Mouse (Mus musculus): ENCODE measurements around the gene Ncoa6. TPM values are rescaled to one million over a fixed set of nuclear protein-coding genes. Genes with fewer than 3 reads are reported as not detected.
A peak's percentile ranks its signal among the peaks of the same experiment; 100 is the strongest.

Gene Ncoa6
- polyA plus RNA-seq, 1 experiment from 2014 or later: 19.2 TPM

DNA sequence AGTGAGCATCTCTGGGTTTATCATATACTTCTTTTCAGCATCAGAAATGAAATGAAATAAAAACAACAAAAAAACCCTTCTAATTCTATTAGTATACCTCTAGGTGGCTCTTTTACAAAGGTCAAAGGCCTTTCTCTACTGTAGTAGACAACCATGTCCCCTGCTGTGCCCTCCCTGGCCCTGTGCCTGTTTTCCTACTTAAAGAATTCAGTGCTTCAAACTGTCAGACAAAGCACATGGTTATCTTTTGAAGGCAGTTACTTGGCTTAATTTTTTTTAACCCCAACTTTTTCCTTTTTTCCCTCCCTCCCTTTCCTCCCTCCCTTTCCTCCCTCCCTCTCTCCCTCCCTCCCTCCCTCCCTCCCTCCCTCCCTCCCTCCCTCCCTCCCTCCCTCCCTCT lies 73.4 kb downstream of the Ncoa6 start:
- Histone ChIP-seq H3K27me3 (ENCODE audit: insufficient read depth, poor library complexity, severe bottlenecking) (no peaks in the 10 kb centered on the region), H3K9me3 (no peaks in the 10 kb centered on the region), H3K4me1 (replicated peaks) (no peaks in the 10 kb centered on the region), H3K27ac (no peak overlapping the region), H3K36me3 (peaks cover 76% of the 10 kb centered on the region), H3K4me3 (no peak overlapping the region)
- no peak for DNase-seq (ENCODE audit: low spot score)

DNA sequence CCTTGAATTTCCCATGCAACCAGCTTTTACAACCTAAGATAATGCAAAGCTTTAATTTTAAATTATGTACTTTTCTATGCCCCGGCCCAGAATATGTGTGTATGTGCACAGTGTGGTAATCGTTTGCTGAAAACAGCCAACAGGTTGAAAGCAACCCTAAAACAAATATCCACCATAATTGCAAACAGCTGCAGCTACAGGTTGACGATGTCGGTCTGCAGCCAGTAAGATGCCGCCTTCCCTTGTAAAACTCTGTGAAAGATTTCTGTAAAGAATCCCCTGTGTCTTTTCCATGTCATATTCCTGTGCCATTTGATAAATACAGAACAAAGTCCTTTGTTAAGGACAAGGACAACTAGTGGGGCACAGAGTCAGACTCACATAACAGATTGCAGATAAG lies 79.1 kb downstream of the Ncoa6 start:
- DNase-seq (ENCODE audit: low spot score): no peak
- 76% methylated on average over 5 of the region's 5 CpGs for WGBS
- Histone ChIP-seq H3K27ac (no peak overlapping the region), H3K4me1 (replicated peaks) (no peaks in the 10 kb centered on the region), H3K4me3 (no peak overlapping the region), H3K9me3 (no peaks in the 10 kb centered on the region), H3K36me3 (peaks cover 72% of the 10 kb centered on the region), H3K27me3 (ENCODE audit: insufficient read depth, poor library complexity, severe bottlenecking) (no peaks in the 10 kb centered on the region)

DNA sequence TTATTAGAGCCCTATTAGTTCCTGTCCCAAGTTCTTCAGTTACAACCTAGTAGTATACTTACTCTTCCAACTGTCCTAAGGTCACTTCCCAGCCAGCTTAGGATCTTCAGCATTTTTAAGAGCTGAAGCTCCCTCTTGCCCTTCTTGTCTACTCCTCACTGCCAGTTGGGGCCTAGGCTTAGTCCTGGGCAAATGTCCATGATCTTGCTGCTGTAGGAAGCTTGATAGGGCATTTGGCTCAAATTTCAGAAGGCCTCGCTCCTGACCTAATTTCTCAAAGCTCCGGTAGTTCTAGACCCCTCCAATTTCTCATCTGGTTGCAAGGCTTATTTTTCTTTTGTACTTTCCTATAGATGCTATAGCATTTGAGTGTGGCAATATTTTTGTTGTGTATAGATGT lies 85.1 kb downstream of the Ncoa6 start:
- Histone ChIP-seq H3K9me3 (no peaks in the 10 kb centered on the region), H3K4me3 (no peak overlapping the region), H3K27me3 (ENCODE audit: insufficient read depth, poor library complexity, severe bottlenecking) (peaks cover 18% of the 10 kb centered on the region; the same call in 1 of the 2 replicates), H3K27ac (no peak overlapping the region), H3K36me3 (peaks cover 74% of the 10 kb centered on the region), H3K4me1 (replicated peaks) (peaks cover 23% of the 10 kb centered on the region)
- no peak for DNase-seq (ENCODE audit: low spot score)
- WGBS: 96% methylated on average over 2 of the region's 2 CpGs

DNA sequence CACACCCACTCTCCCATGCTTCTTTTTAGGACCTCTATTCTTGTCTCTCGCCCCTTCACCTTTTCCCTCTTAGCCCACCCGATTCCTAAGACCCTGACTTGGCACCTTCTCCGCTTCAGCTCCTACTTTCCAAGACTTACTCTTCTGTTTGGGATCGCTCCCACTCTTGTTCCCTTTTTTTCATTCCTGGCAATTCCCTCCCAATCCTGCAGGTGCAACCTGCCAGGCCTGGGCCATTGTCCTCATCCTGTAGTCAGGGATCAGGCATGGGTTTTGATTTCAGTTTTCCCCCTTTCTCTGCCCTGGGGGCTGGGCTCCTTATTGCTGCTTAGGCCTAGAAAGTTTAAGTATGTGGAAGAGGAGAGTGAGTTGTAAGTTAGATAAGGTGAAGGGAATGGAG lies 86.6 kb downstream of the Ncoa6 start:
- Histone ChIP-seq H3K27me3 (ENCODE audit: insufficient read depth, poor library complexity, severe bottlenecking) (peaks cover 21% of the 10 kb centered on the region; the same call in 1 of the 2 replicates), H3K27ac (no peak overlapping the region), H3K9me3 (no peaks in the 10 kb centered on the region), H3K4me1 (replicated peaks) (peaks cover 38% of the 10 kb centered on the region), H3K4me3 (0 out of 2 replicates have a peak overlapping the region, but pooled peaks have one; percentile 18), H3K36me3 (peaks cover 69% of the 10 kb centered on the region)
- WGBS: 61% methylated on average over 4 of the region's 4 CpGs
- DNase-seq (ENCODE audit: low spot score): no peak

DNA sequence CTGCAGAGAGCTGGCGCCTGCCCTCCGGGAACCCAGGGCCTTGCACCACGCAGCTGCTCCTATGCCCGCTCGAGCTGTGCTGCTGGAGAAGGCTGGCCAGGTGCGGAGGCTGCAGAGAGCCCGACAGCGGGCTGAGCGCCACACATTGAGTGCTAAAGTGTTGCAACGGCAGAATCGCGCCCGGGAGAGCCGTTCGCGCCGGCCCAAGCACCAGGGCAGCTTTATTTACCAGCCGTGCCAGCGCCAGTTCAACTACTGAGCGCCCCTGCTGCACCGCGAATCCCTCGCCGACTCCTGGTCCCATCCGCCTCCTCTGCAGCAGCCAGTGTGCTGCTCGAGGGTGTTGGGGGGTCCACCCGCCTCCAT lies 87.2 kb downstream of the Ncoa6 start:
- H3K27ac ChIP-seq: peak overlapping the region; percentile 24
- H3K4me1 ChIP-seq (replicated peaks): peaks cover 38% of the 10 kb centered on the region
- peak; percentile 8 for DNase-seq (ENCODE audit: low spot score)
- peaks cover 65% of the 10 kb centered on the region for H3K36me3 ChIP-seq
- 14% methylated on average over 27 of the region's 27 CpGs for WGBS
- H3K27me3 ChIP-seq (ENCODE audit: insufficient read depth, poor library complexity, severe bottlenecking): peaks cover 21% of the 10 kb centered on the region; the same call in 1 of the 2 replicates
- H3K4me3 ChIP-seq: peak overlapping the region; percentile 18; the same call in 1 of the 2 replicates
- no peaks in the 10 kb centered on the region for H3K9me3 ChIP-seq

DNA sequence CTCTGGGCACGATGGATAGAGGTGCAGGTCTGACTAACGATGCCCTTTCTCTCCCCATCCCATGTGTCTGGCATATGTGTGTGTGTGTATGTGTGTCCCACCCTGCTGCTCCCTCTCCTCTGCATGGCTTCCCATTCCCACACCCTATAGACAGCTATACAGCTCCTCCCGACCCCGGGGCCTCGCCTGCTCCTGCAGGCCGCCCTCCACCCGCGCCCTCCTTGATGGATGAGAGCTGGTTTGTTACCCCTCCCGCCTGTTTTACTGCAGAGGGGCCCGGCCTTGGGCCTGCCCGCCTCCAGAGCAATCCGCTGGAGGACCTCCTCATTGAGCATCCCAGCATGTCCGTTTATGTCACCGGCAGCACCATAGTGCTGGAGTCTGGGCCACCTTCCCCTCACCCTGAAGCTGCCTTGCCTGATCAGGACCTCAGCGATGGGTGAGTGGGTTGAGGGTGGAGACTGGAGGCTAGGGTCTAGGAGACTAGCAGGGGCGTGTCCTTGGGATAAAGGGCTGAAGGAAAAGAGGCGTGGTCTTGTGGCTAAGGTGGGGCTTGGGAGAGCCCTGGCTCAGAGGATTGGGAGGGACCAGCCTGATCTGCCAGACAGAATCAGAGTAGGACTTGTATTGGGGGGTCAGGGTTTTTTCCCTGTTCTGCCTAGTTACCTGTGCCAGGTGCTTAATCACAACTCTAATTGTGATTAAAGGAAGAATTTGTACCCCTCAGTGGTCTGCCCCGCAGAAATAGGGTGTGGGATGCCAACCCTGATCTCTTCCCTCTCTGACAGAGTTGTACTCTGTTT lies 87.8 kb downstream of the Ncoa6 start:
- H3K4me3 ChIP-seq: peak overlapping the region; percentile 18; the same call in 1 of the 2 replicates
- WGBS: 51% methylated on average over 18 of the region's 18 CpGs
- peak overlapping the region; percentile 24; the same call in 1 of the 2 replicates for H3K27ac ChIP-seq
- no peaks in the 10 kb centered on the region for H3K9me3 ChIP-seq
- peaks cover 60% of the 10 kb centered on the region for H3K36me3 ChIP-seq
- H3K27me3 ChIP-seq (ENCODE audit: insufficient read depth, poor library complexity, severe bottlenecking): peaks cover 21% of the 10 kb centered on the region; the same call in 1 of the 2 replicates
- peaks cover 41% of the 10 kb centered on the region for H3K4me1 ChIP-seq (replicated peaks)
- peak; percentile 5 for DNase-seq (ENCODE audit: low spot score)

DNA sequence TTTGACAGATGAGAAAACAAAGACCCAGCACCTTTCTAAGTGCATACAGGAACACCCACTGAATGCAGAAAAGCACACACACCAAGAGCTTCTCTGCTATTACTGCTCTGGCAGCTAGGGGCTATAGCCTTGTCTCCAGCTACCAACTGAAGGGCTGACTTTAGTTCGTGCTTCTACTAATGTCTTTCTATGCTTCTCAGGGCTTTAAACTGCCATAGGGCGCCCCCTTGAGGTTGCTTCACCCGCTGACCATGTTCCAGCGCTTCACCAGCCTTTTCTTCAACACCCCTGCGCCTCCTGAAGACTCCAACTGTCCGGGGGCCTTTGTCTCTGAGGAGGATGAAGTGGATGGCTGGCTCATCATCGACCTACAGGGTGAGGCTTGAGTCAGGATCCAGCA lies 88.6 kb downstream of the Ncoa6 start:
- Histone ChIP-seq H3K27me3 (ENCODE audit: insufficient read depth, poor library complexity, severe bottlenecking) (peaks cover 30% of the 10 kb centered on the region), H3K9me3 (no peaks in the 10 kb centered on the region), H3K4me3 (no peak overlapping the region), H3K36me3 (peaks cover 51% of the 10 kb centered on the region), H3K4me1 (replicated peaks) (peaks cover 49% of the 10 kb centered on the region), H3K27ac (no peak overlapping the region)
- peak; percentile 74 for DNase-seq (ENCODE audit: low spot score)
- WGBS: 29% methylated on average over 7 of the region's 7 CpGs

DNA sequence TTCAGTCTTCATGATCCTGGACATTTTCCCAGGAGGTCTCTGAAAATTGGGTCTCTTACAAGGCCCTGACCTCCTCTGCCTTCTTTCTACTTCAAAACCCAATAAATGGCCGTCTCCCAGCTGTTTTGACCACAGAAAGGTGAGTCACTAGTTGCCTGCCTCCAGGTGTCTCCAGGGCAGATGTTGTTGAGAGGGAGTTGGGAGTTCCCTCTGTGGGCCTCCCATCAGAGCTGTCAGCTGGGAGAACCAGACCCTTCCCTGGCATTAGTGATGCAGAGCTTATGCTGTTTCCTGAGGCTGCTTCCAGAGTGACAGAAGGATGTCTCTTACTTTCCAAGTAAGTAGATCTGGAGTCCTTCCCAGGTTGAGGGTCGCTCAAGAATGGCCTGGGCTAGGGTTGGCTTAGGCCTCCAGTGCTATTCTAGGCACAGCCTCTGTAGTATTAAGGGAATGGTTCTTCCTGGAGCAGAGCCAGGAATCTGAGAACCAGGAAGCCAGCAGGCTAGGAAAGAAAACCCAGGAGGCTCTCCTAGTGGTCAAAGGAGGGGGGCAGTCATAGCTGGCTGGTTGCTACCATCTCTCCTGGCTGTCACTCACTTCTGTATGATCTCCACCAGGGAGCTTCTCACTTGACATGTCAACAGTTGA lies 90.8 kb downstream of the Ncoa6 start:
- no peak for DNase-seq (ENCODE audit: low spot score)
- Histone ChIP-seq H3K27ac (no peak overlapping the region), H3K36me3 (peaks cover 29% of the 10 kb centered on the region), H3K4me1 (replicated peaks) (peaks cover 53% of the 10 kb centered on the region), H3K4me3 (peak overlapping the region; percentile 88), H3K9me3 (no peaks in the 10 kb centered on the region), H3K27me3 (ENCODE audit: insufficient read depth, poor library complexity, severe bottlenecking) (peaks cover 48% of the 10 kb centered on the region)
- 80% methylated on average over 2 of the region's 2 CpGs for WGBS

DNA sequence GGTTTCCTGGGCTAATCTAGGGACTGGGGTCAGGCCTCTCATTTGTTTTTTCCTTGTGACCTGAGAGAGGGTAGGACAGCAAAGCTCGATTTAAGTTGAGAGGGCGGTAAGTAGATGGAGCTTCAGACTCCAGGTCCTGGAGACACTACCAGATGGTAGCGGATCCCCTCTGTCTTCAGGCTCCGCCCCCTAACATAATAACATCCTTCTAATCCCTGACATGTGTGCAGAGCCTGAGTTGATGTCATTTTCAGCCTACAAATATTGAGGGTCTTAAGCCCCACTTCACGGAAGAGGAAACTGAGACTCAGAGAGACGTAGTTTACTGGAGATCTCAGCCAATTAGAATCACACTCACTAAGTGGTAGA lies 91.4 kb downstream of the Ncoa6 start:
- Histone ChIP-seq H3K9me3 (no peaks in the 10 kb centered on the region), H3K27me3 (ENCODE audit: insufficient read depth, poor library complexity, severe bottlenecking) (peaks cover 48% of the 10 kb centered on the region), H3K36me3 (peaks cover 23% of the 10 kb centered on the region), H3K27ac (peak overlapping the region; percentile 99), H3K4me1 (replicated peaks) (peaks cover 53% of the 10 kb centered on the region), H3K4me3 (peak overlapping the region; percentile 88)
- no peak for DNase-seq (ENCODE audit: low spot score)
- 25% methylated on average over 6 of the region's 6 CpGs for WGBS

DNA sequence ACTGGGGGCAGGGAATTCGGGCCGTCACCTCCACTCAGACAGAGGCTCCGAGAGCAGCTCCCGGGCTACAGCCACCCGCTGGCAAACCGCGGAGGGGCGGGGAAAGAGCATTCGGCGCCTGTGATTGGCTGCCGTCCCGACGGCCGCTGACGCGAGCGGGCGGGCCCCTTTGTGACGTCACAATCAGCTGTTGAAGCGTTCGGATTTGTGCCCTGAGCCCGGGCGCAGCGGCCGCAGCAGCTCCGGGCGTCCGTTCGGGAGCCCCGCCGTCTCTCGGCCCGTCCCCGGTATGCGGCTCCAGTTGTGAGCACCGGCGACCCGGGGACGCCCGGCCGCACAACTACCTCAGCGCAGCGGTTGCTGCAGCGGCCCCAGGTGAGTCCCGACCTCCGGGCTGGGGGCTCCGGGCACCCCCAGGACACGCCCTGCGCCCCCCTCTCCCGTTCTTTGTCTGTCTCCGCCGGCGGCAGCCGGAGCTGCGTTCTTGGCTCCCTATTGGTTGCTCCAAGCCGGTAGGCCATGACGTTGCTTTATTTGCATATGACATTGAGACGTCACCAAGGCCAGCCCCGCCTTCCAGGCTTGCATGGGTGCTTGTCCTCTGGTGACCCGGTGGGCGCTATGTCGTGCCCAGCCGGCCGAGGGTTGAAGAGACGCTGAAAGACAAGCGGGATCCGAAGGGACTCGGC lies 91.9 kb downstream of the Ncoa6 start:
- Histone ChIP-seq H3K4me1 (replicated peaks) (peaks cover 48% of the 10 kb centered on the region), H3K27me3 (ENCODE audit: insufficient read depth, poor library complexity, severe bottlenecking) (peaks cover 43% of the 10 kb centered on the region), H3K36me3 (peaks cover 18% of the 10 kb centered on the region), H3K27ac (peak overlapping the region; percentile 99), H3K4me3 (peak overlapping the region; percentile 88), H3K9me3 (no peaks in the 10 kb centered on the region)
- WGBS: under 1% methylated on average over 68 of the region's 68 CpGs
- DNase-seq (ENCODE audit: low spot score): peak; percentile 97

DNA sequence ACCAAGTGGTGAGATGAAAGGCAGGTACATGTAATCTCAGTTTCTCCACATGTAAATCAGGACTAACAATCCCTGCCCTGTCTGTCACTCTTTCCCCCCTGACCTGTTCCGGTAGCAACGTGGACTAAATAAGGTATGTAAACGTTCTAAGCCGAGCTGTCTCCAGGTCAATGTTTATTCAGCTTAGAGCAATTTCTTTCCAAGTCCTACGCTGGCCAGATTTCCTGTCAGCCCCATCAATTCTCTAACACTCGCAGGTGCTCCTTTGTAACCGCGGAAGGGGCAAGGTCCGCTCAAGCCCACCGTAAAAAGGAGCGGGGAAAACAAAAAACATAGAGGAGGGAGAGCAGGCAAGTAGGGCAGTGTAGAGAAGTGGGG lies 92.6 kb downstream of the Ncoa6 start:
- no peaks in the 10 kb centered on the region for H3K9me3 ChIP-seq
- WGBS: 3% methylated on average over 11 of the region's 11 CpGs
- peaks cover 36% of the 10 kb centered on the region for H3K27me3 ChIP-seq (ENCODE audit: insufficient read depth, poor library complexity, severe bottlenecking)
- H3K27ac ChIP-seq: peak overlapping the region; percentile 99
- peaks cover 41% of the 10 kb centered on the region for H3K4me1 ChIP-seq (replicated peaks)
- peak overlapping the region; percentile 88 for H3K4me3 ChIP-seq
- no peak for DNase-seq (ENCODE audit: low spot score)
- peaks cover 11% of the 10 kb centered on the region for H3K36me3 ChIP-seq

DNA sequence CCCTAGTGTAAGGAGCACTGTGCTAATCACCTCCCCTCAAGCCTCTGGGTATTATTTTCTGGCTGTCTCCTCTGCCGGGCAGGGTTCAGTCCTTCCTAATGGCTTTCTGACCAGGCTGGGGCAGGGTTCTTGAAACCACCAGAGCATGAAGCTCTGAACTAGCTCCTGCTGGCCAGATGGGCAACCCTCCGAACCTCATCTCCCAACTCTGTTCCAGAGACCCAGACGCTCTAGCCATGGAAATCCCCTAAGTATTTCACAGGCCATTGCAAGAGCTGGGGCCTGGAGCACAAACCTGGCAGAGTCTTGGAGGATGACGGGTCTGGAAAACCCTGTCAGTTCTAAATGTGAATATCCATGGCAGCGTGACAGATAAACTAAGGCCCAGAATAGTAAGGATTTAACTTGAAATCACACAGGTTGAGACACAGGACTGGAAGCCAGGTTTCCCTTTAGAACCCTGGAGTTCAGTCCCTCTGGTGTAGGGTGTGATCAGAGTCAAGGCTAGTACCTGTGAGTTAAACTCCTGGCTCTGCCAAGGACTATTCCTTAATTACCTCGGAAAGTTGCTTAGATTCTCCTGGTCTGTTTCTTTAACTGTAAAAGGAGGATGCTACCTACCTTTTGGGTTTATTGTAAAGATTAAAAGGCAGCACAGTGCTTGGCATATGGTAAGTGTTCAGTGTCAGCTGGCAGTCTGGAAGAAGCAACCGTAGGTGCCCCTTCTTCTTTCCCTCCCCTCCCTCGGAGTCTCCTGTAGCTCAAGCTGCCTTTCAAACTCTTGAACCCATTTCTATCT lies 93.2 kb downstream of the Ncoa6 start, which contains the start of gene Trp53inp2:
TSS of gene Trp53inp2 (plus strand) at position 799 of the 799 bp plus-strand sequence.
- no peaks in the 10 kb centered on the region for H3K9me3 ChIP-seq
- 46% methylated on average over 8 of the region's 8 CpGs for WGBS
- peak; percentile 7 for DNase-seq (ENCODE audit: low spot score)
- H3K4me3 ChIP-seq: peak within 1 kb of the TSS; percentile 88
- H3K4me1 ChIP-seq (replicated peaks): peaks cover 36% of the 10 kb centered on the region
- H3K27ac ChIP-seq: peak within 1 kb of the TSS; percentile 99
- H3K27me3 ChIP-seq (ENCODE audit: insufficient read depth, poor library complexity, severe bottlenecking): peaks cover 30% of the 10 kb centered on the region
- peaks cover 5% of the 10 kb centered on the region for H3K36me3 ChIP-seq

Data from hindbrain, embryonic 10.5 days (tissue).